Mouse (Mus musculus) layer of hippocampus, postnatal 36 days (tissue): ENCODE data around the gene Lrrc7. TPM values are rescaled to one million over a fixed set of nuclear protein-coding genes. Genes with fewer than 3 reads are reported as not detected.

Source experiments
- DNase-seq, 2 experiments: peaks; one replicate each; pipeline ENCODE4 v3.0.0; 2022
- total RNA-seq, 2 experiments: library from RNA; stranded (reverse); gene quantifications; 2 replicates each; pipeline ENCODE4 v1.2.3; 2021

Gene Lrrc7
- 100 to 1,000 TPM; 113 to 131 TPM for total RNA-seq

DNA sequence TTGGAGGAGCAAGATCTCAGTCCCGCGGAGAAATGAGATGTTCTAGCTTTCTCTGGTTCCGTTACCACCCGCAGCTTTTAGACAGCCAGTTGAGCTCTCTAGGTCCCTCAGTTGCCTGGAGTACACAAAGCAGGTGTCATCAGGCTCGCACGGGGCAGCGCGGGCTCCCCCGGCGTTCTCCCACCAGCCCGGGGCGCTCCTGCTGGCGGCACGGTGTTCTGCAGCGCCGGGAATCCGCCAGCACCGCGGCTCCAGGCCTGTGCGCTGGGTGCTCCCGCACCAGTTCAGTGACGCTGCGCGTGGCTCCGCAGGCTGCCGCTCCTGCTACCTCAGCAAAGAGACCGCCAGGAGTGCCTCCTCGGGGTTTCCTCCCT, at the start of gene Lrrc7:
Gene Lrrc7, minus strand, starts transcription at position 235 of the 374 bp plus-strand sequence.
- peak; percentile 77 to 83 for DNase-seq

DNA sequence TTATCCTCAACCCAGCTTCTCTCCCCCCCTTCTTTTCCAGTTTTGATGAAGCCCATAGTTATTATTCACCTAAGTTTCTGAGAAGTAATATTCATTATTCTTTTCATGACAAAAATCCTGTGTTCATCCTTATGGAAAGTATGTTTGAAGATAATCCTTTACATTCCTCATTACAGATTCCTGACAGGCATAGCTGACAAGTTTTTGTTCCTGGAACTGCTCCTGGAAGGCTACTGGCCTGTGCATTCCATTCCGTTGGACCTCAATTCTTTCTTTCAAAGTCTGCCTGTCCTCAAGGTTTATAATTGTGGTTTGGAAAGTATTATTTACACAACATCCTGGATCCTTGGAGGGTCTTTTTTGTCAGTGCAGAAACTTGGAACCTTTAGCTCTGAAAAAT, 45.0 kb upstream of the Lrrc7 start:
- DNase-seq: no peak

DNA sequence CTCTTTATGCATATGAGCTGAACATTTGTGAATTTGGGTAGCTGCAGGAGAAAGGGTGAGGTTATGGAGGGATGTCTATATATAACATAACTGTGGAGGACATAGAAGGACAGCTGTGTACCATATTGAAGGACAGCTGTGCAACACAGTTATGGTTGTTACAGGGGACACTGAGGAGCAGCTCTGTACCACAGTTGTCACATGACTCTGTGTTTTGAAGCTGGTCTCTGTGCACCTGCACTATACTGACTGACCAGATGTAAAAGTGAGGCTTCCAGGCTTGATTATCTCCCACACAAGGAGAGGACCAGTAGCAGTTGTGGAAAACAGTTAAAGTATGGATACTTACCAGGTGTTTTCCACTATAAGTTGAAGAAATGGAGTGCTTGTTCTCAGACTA, 43.3 kb upstream of the Lrrc7 start:
- no peak for DNase-seq

DNA sequence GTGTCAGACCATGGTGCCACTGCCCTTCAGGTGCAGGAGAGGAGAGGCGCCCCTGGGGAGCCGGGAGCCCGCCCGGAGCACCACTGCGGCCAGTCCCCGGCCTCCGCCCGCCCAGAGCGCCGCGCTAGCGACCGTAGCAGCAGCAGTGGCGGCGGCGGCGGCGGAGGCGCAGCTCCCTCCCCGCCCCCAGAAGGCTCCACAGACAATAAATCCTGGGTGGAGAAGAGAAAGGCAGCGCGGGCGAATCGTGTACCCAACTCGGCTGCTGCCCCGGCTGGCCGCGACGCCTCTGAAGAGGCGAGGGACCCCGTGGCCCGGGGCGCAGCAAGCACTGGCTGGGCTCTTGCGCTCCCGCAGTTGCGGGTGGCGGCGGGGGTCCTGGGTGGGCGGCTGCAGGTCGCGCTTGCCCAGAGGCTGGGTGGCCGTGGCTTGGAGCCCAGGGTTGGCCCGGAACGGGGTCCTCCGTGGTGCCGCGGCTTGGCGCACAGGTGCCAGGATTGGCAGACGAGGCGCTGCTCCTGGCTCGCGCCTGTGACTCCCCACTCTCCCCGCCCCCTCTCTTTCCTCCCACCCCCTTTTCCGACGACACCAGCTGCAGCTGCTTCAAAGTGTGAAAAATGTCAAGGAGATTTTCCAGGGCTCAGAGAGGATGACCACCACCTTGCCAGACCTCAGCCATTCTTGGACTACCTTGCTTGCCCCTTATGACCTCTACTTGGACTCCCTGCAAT, 600 bp downstream of the Lrrc7 start:
- peak; percentile 55 to 67 for DNase-seq

DNA sequence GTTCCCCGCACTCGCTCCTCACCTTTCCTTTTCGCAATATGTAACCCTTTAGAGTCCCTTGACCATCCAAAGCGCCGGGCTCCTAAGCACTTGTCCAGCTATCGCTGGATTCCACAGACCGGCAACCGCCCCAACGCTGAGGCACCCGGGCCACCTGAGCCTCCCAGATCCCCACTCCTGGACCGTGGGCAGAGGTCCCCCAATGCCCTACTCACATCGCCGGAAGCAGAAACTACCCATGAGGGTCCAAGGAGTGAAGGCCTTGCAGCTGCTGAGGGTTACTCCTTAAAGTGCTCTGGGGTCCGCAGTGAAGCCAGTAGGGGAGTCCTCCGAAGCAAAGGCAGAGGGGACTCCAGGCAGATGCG, 1.1 kb downstream of the Lrrc7 start:
- peak; percentile 32 to 50 for DNase-seq

DNA sequence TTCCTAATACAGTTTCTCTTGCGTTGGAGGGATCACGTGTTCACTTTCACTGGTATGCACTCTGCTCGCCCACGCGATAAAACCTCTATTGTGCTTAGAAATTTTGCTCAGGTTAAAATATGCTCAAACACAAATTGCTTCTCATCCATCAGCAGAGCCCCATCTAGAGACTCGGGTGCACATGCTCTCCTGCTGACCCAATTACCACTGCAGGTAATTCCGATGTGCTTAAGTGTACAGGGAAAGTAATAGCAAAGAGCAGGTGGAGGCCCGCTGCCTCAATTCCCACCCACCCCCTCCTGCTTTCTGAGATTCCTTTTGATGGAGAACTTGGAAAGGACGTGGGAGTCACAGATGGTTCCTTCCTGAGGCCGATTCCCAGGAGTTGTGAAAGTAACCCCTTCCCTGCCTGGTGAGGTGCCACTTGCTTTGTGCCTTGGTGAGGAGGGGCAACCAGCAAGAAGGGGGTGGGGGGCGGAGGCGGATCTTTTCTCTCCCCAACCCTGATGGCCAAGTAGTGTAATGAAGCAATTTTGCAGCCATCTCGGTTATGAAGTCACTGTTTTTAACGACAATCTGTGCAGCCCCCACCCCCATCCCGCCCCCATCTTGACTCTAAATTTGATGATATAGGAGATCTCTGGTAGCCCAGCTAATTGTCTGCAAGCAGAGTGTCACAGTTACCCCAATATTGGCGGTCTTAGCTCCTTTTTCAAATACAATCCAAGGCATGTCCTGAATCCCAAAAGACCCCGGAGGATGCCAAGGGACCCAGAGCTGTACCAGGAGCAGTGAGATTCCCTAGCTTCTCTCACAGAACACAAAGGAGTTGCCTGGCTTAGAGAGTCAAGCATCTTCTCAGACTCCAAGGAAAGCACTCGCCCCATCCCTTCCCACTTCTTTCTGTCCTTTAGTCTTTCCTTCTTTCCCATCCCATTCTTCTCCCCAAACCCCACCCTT, 2.0 kb downstream of the Lrrc7 start:
- peak; percentile 69 to 74 for DNase-seq

DNA sequence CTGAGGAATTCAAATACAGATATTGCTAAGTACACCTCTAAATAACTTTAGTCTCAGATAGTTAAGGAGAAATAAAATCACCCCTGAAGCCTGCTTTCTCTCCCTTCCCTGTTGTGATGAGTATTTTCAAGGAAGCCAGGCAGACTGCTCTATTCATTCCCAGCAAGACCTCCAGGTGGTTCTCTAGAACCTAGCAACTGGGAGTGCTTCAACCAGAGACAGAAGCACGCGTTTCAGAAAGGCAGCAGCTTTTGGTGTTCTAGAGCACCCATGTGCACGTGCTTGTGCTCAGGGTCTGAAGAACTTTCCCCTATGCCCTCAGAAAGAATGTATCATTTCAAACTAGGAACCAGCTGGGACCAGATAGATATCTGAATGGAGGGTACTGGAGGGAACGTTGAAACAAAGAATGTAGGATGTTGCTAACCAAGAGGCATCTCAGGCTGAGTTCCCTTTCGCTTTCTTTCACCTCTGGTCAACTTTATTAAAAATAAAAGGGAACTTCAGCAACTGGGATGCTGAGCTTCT, 2.8 kb downstream of the Lrrc7 start:
- peak in 1 of 2 experiments; percentile 5 for DNase-seq

DNA sequence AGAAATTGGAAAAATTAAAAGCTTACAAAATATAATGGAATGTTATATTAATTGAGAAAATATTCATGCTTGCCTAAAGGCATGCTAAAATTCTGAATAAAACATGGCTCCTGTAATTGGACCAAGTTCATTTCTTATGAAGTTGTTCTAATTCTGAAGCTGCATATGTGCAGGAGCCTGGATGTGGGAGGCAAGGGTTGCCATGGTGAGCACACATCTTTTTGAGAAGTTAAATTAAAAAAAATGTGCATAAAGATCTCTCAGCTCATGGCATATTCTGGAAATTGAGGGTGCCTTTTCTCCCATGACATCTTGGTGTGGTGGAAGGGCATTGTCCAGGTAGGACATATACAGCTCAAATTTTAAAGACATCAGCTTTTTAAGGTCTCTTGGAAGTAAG, 3.4 kb downstream of the Lrrc7 start:
- peak in 1 of 2 experiments; percentile 11 for DNase-seq

DNA sequence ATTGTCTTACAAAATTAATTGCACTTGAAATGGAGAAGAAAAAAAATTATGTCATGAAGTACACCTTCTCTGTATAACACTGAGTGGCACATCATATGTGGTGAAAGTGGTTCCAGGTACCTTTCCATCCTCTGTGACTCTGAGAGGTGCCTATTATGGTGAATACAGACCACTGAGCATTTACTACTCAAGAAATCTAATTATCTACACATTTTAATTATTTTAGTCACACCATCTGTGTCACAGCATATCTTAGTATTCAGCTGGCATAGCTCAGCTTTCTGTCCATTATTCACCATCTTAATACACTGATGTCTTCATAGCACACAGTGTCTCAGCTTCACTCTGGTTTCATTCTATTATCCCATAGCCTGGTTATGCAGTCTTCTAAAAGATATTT, 7.7 kb downstream of the Lrrc7 start:
- no peak for DNase-seq

DNA sequence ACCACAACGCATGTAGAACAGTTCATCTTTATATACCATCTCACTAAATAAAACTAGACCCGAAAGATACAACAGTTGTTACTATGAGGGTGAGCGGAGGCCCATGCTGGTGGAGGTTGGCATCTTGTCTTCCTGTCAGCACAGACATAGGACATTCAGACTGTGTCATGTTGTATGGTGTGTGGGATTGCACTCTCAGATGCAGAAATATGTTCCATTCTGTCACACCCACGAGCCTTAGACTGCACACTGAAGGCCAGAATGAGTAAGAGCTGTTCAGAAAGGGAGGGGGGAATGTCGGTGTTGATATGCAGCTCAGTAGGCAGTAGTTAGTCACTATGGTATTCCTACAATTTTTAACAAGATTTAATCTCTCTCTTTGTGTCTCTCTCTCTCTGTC, 9.9 kb downstream of the Lrrc7 start:
- peak; percentile 47 to 56 for DNase-seq

DNA sequence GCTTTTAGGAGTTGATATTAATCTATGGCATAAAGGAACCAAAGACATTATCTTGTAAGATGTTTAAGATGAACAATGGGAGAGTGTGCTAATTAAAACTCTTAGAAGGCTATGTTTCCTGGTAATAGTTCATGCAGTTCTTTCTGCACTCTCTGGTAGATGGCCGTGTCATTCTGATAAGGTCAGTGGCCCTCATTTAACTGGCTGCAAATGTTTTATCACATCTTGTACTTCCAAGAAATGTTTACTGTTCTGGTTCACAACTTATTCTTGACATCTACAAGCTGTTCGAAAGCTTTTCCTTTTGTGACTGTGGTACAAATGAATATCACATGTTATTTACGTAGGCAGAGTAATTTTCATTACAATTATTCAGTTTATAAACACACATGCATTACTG, 18.5 kb downstream of the Lrrc7 start:
- no peak for DNase-seq

DNA sequence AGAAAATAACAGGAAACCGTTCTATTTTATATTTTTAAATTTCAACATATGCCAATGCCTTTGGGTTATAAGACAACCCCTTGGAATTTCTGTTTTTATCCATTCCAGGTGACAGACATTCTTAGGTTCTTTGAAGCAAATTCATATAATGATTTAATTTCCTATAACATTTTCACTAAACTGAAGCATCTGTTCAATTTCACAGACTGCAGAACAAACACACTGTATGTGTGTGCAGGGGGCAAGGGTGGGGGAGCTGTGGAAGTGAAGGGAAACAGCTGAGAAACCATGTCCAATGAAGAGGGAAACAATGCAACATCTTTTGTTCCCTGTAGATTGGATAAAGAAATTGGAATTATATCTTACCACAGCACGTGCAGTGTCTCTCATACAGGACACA, 29.2 kb downstream of the Lrrc7 start:
- DNase-seq: no peak

DNA sequence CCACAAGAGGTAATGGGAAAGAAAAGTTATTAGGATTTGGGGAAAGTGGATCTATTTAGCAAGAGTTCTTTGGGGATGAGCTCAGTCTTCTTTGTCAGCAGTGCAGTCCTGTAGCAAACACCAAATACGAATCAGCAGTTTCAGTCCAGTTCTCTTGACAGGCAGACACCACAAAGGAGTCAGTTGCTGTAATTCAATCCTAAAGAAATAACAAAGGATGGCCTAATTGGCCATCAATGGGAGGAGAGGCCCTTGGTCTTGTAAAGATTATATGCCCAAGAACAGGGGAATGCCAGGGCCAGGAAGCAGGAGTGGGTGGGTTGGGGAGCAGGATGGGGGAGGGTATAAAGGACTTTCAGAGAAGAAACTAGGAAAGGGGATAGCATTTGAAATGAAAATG, 33.5 kb downstream of the Lrrc7 start:
- DNase-seq: no peak

DNA sequence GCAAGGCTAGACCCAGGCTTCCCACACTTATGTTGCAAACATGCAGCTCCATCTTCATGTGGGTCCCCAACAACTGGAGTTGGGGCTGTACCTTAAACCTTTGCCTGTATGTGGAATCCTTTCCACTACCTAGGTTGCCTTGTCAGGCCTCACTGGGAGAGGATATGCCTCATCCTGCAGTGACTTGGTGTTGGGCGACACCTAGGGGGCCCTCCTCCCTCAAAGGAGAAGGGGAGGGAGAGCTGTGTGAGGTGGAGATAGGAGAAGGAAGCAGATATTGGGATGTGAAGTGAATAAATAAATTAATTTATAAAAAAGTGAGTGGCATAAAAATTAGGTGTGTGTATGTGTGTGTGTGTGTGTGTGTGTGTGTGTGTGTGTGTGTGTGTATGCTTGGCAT, 68.3 kb downstream of the Lrrc7 start:
- no peak for DNase-seq

DNA sequence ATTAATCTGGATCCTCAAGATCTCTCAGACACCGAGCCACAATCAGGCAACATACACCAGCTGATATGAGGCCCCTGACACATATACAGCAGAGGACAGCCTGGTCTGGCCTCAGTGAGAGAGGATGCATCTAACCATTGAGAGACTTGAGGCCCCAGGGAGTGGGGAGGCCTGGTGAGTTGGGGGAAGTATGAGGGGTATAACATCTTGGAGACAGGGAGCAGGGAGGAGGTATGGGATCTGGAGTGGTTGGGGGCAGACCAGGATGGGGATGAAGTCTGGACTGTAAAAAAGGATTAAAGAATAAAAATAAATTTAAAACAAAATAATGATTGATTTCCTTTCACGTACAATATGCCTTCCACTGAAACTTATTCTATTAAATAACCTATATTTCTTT, 82.3 kb downstream of the Lrrc7 start:
- DNase-seq: no peak

DNA sequence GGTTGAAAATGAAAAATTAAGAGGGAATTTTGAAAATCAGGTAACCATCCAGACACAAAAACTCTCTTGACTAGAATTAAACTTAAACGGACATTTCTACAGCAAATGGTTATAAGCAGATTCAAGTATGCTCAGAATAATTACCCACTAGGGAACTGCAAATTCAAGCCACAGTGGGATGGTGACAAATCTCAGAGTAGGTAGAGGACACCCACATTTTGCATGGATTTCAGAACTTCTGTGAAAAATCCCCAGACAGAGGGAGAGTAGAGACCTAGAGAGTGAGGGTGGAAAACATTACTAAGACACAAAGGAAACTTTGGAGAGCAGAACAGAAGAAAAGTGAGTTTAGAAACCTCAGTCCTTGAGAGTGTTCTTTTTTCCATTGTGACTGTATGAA, 161.4 kb downstream of the Lrrc7 start:
- DNase-seq: no peak

DNA sequence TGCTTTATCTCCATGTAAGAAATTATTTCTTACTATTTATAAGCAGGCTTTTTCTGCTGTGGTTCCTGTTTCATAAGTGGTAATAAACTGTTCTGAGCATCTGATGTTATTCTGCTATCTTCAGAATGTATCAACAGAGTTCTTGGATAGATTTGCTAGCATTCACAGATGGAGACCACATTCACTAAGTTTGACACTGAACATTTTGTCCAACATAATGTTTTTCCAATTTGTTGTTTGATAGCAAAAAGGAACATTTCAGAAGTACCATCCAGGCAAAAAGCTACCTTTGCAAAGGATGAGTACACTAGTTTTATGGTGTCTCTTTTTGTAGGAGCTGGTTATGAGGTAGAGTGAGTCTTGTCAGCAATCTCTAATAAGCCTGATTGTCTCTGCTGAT, 170.5 kb downstream of the Lrrc7 start:
- DNase-seq: no peak

DNA sequence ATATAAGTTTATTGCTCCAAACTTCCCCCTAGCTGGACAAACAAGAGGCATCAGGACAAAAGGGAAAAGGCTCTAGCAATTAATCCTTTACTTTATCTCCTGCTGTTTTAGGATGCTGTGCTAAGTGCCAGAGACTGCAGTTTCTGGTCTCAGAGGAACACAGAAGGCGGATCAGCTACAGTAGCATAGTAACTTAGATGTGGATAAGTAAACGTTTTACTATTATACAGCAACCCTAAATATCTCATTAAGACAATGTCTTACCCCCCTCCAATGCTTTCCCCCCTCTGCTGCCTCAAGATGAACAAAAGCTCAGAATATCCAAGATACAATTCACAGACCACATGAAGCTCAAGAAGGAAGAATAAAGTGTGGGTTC, 174.0 kb downstream of the Lrrc7 start:
- DNase-seq: no peak

DNA sequence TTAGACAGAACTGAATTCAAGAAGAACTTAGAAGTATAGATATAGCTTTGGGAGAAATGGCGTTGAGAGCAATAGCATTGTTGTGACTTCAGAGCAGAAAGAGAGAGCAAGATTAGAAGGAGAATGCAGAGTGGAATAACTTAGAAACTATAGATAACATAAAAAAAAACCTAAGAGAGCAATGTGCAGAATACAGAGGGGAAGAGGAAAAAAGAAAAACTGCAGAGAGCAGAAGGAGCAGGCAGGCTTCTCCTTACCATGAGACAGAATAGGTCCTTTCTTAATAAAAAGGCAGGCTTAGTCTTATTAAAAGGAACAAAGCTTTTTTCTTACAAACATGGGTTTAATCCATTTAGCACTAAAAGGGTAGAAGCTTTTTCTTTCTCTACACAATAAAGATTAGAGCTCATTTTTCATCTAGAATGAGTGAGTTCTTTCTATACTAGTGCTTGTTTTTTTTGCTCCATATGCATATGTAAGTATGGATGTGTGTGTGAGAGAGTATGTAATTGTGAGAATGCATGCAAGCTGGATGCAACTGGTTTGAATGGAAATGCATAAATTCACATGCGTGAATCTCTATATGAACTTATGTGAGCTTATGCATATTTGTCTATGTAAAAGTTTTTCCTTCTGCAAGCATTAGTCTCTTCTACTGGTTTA, 174.5 kb downstream of the Lrrc7 start:
- no peak for DNase-seq

DNA sequence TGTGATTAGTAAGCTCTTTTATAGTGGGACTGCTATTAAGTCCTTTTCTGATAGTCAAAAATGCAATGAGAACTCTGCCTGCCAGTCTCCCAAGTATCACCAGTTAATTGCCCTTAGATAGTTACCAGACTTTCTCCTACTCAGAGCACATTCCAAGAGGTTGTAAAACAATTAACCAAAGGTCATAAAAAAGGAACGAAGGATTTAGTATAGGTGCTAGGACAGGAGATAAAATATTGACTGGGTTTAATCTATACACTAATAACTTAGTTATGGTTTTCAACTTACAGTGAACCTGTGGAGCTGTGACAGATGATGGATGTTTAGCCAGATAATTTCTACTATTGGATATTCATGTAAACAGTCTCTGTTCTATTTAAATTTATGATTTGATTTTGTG, 175.2 kb downstream of the Lrrc7 start:
- no peak for DNase-seq

DNA sequence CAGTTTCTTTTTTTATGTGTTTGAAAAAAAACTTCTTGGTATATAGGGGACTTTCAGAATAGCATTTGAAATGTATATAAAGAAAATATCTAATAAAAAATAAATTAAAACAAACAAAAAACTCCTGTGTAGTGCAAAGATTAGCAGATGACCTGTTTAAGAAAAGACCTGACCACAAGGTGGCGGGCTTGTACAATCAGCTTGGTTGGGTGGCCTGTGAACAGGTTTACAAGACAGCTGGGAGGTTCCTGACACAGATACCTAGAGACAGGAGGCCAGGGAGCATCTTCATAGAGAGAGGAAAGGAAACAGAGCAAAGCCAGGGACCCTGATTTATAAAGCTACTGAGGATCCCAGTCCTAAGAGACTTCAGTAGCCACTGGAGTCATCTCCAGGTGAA, 186.1 kb downstream of the Lrrc7 start:
- DNase-seq: no peak

DNA sequence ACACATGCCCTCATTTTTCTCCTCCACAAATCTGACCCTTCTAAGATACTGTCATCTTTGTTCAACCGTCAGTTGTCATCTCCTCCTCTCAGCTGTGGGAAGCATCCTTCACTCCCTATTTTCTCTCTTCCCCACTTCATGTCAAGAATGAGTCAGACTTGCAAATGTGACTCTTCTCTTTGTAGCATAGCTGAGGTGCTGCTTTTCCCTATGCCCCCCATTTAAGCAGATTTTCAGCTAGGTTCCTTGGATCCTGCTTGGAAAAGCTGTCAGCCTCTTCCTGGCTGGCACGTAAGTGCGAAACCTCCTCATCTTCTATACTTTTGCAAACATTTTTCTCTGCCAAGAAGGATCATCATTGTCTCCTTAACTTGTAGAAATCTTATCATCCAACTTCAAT, 192.9 kb downstream of the Lrrc7 start:
- no peak for DNase-seq

DNA sequence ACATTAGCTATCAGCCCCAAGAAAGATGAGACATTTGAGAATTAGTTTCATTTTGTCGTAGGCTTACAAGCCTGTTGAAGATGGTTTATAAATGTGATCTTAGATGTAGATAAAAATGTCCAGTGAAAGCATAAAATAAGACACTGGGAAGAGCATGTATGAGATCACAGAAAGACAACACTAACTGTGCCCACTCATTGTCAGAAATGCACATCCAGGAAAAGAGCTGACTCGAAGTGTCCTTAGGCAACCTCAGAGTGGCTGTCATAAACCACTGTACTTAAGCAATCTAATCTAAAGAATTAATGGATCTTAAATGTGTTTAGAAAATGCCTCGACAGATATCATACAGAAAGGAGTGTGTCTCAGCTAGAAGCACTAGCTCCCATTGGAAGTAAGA, 196.2 kb downstream of the Lrrc7 start:
- DNase-seq: no peak
